Mouse (Mus musculus) erythroblast, embryonic 14.5 days (primary cell): ENCODE measurements at regions not wholly inside any gene's neighbourhood (a gene's known extent, or its start where the extent isn't known, plus 50 kb on each side); places are given as distances from the start of the nearest gene placed in this dataset.

ENCODE experiments used
- GATA1 ChIP-seq: IDR thresholded peaks from 2 replicates; pipeline ENCODE4 v1.6.1; 2012; ENCODE audit warnings: low read length, inconsistent platforms, mixed read lengths
- TAL1 ChIP-seq: IDR thresholded peaks from 3 replicates; pipeline ENCODE4 v1.6.1; 2012; ENCODE audit warnings: low read length, inconsistent platforms, mixed read lengths

DNA sequence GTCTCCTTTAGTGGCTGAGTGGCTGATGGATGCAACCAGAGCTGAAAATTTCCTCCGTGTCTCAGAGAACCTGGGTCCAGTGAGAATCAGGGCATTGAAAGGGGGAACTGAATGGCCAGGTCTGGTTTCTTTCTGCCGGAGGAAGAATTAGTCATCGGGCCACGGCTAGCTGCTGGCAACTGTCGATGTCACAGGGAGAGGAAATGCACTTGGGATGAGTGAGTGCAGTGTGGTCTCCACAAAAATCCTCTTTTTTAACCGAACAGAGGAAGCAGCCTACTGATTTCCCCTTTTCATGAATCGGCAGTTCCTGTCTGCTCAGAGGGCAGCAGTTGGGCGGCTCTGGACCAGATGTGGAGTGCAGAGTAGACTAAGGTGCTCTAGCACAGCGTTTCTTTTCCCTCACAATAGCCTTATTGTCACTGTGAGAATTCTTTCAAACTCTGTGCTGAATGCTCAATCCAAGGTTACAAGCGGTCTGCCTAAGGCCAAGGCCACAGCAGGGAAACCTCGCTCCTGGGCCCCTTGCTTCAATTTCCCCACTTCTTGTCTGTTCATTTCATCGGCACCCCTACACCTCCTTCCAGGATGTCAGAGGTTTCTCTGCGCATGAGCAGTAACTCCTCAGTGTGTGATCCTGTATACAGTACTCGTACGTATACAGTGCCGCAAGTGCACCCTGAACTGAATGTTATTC, 54.1 kb upstream of the Jun start:
- TF ChIP-seq GATA1 (no peak), TAL1 (no peak)
